Mouse (Mus musculus) monocyte, adult 5-6 weeks (primary cell): ENCODE data around the gene Olfr152. TPM values are rescaled to one million over a fixed set of nuclear protein-coding genes. Genes with fewer than 3 reads are reported as not detected.

Experiments
- ATAC-seq: fragments of 153-309, 156-312 bp; replicated peaks from 2 replicates; pipeline ENCODE4 v1.8.0; 2017; ENCODE audit warnings: mild to moderate bottlenecking; ENCODE audit not compliant: low TSS enrichment, insufficient number of reproducible peaks, severe bottlenecking, poor library complexity, low FRiP score
- total RNA-seq: library from RNA; stranded (forward); fragments of 200-1000, 200-491, 200-594 nt; gene quantifications from 3 replicates; pipeline ENCODE4 v1.2.3, GENCODE M21; 2017

Olfr152 gene
- 1.2 TPM in 1 of 3 replicates, not detected in the others for total RNA-seq

- ATAC-seq, result no peak
Observed at GRCm38 (mm10) chr2:87779183-87779582, at the start of gene Olfr152. Gene Olfr152, plus strand, starts transcription at chr2:87779483.

DNA sequence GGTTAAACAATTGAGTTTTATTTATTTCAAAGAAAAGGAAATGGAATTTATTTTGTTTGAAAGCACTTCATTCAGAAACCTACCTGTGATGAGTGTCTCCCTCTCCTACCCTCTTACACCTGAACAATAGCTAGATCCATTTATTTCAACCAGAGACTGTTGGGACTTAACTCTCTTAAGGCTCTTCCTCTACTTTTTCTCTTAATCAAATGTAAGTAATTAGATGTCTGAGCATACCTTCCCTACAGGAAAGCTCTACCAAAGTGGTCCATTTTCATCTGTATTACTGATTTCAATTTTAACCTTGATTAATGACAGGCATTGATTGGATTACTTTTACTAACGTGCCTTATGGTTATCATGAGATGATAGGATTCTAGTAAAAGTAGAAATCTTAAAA, 39.4 kb upstream of the Olfr152 start, which contains the start of gene Olfr1138:
TSS of gene Olfr1138 (minus strand) at position 101 of the 400 bp plus-strand sequence.
- no peak for ATAC-seq

DNA sequence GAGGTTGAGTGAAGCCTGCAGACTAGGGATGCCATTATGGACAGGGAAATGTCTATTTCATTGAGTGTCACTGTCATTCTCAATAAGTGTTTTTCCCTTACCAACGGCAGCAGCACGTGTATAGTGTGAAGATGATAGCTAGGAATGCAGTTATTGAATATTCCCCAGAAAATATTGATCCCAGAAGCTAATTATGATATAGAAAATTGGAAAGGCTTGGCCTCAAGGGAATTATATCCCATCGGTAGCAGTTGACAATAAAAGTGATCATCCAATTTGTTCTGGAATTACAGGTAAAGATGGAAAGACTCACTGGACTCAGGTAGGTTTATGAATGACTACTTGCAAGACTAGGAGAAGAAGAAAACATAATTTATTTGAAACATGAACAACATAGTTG, 35.8 kb upstream of the Olfr152 start, which contains the start of gene Olfr1140:
TSS of gene Olfr1140 (plus strand) at position 301 of the 400 bp plus-strand sequence.
- ATAC-seq, result no peak

GRCm38 (mm10) chr2:87753891-87754290, 25.4 kb upstream of the Olfr152 start, which contains the start of gene Olfr1141:
Gene Olfr1141, minus strand, starts transcription at chr2:87753991.
- ATAC-seq, result no peak

DNA sequence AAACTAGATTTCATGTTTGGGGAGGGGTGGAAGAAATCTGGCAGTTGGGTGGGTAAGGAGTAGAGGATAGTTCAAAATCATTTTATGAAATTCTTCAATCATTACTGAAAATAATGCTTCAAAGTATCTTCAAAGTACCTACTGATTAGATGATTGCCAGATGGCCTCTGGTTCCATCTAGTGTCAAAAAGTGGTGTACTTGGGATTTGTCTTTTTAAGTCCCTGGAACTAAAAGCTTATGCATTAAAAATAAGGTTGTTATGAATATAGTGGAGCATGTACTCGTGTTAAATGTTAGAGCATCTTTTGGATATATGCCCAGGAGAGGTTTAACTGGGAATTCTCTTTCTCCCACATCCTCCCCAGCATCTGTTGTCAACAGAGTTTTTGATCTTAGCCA, 3.1 kb upstream of the Olfr152 start:
- no peak for ATAC-seq

DNA sequence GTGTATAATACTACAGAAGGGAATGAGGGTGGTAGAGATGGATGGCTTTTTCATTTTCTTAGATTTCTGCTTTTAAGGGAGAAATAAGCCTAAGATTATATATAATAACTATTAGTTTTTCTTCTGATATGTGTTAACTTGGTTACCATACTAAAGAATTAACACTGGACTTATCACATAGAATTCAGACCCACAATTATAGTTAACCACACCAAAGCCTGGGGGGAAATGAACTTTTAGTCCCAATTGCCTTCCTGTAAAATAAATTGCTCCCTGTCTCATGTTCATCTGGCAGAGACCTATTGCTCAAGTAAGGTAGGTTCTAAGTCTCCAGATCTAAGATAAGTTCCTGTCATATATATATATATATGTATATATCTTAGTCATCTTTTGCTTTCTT, 21.0 kb downstream of the Olfr152 start, which contains the start of gene Olfr1143:
TSS of gene Olfr1143 (plus strand) at position 301 of the 400 bp plus-strand sequence.
- ATAC-seq, result no peak

DNA sequence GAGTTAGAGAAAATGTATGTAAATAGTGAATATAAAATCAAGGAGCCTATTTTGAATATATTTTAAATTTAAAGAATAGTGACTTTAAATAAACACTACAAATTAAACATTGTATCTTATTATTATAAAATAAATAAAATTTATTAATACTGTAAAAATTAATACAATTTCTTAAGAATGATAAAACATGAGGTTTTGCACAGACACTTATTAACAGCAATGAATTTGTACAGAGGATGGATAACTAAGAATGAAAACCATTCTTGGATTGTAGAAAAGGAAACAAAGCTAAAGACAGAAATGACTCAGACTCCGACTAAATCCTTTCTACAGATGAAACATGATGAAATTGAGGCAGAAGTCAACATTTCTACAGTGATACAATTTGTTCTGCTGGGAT, 30.2 kb downstream of the Olfr152 start, which contains the start of gene Olfr1145:
TSS of gene Olfr1145 (plus strand) at position 301 of the 400 bp plus-strand sequence.
- ATAC-seq, result no peak

DNA sequence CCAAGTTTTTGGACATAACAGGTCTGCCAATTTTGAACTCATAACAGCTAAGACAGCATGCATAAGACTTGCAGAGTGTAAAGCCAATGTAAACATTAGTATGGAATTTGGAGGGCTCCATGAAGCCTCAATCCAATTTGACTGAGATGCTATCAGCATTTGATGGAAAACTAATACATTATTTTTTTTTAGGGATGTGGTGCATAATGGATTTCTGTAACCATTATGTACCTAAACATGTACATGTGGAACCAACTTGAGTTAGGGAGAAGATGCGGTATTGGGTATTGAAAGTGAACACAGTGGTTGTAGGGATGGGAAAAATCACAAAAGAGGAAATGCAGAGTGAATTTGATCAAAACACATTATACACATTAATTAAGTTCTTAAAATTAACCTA, 51.0 kb downstream of the Olfr152 start, which contains the start of gene Olfr1148:
TSS of gene Olfr1148 (plus strand) at position 301 of the 400 bp plus-strand sequence.
- no peak for ATAC-seq

Other genes with a start within 250 kb of the Olfr152 start
- gene Olfr153, start 247.7 kb upstream of the Olfr152 start, total RNA-seq, result not detected in 3 replicates
- not detected in 3 replicates for gene Olfr1128, start 233.9 kb upstream of the Olfr152 start, total RNA-seq
- not detected in 3 replicates for gene Olfr1129, start 205.6 kb upstream of the Olfr152 start, total RNA-seq
- not detected in 3 replicates for gene Olfr1130, start 173.3 kb upstream of the Olfr152 start, total RNA-seq
- gene Olfr1131, start 152.4 kb upstream of the Olfr152 start, total RNA-seq, result not detected in 3 replicates
- gene Olfr1132, start 141.9 kb upstream of the Olfr152 start, total RNA-seq, result not detected in 3 replicates
- gene Olfr1133, start 132.1 kb upstream of the Olfr152 start, total RNA-seq, result not detected in 3 replicates
- gene Olfr1134, start 121.0 kb upstream of the Olfr152 start, total RNA-seq, result not detected in 3 replicates
- gene Olfr1135, start 105.8 kb upstream of the Olfr152 start, total RNA-seq, result not detected in 3 replicates
- not detected in 3 replicates for gene Olfr1136, start 85.5 kb upstream of the Olfr152 start, total RNA-seq
- gene Olfr1137, start 66.3 kb upstream of the Olfr152 start, total RNA-seq, result not detected in 3 replicates
- gene Olfr1138, start 39.5 kb upstream of the Olfr152 start, total RNA-seq, result not detected in 3 replicates
- gene Olfr1140, start 35.7 kb upstream of the Olfr152 start, total RNA-seq, result not detected in 3 replicates
- gene Olfr1141, start 25.5 kb upstream of the Olfr152 start, total RNA-seq, result not detected in 3 replicates
- not detected in 3 replicates for gene Olfr1143, start 21.1 kb downstream of the Olfr152 start, total RNA-seq
- gene Olfr1145, start 30.3 kb downstream of the Olfr152 start, total RNA-seq, result not detected in 3 replicates
- not detected in 3 replicates for gene Olfr1148, start 51.0 kb downstream of the Olfr152 start, total RNA-seq
- gene Olfr1150-ps1, start 64.5 kb downstream of the Olfr152 start, total RNA-seq, result not detected in 3 replicates
- gene Olfr1151, start 76.4 kb downstream of the Olfr152 start, total RNA-seq, result not detected in 3 replicates
- not detected in 3 replicates for gene Olfr1152, start 87.0 kb downstream of the Olfr152 start, total RNA-seq
- gene Olfr1153, start 115.5 kb downstream of the Olfr152 start, total RNA-seq, result not detected in 3 replicates
- not detected in 3 replicates for gene Olfr1154, start 125.7 kb downstream of the Olfr152 start, total RNA-seq
- not detected in 3 replicates for gene Olfr1155, start 165.7 kb downstream of the Olfr152 start, total RNA-seq
- gene Olfr1156, start 173.6 kb downstream of the Olfr152 start, total RNA-seq, result not detected in 3 replicates
- gene Olfr1157, start 188.8 kb downstream of the Olfr152 start, total RNA-seq, result not detected in 3 replicates
- not detected in 3 replicates for gene Olfr74, start 195.2 kb downstream of the Olfr152 start, total RNA-seq
- not detected in 3 replicates for gene Olfr1158, start 210.6 kb downstream of the Olfr152 start, total RNA-seq
- 0.32 TPM in 1 of 3 replicates, not detected in the others for gene Olfr1160, start 228.8 kb downstream of the Olfr152 start, total RNA-seq
- gene Olfr1161, start 243.3 kb downstream of the Olfr152 start, total RNA-seq, result not detected in 3 replicates